Mouse (Mus musculus) splenic B cell, adult 2 months (primary cell): Measurements from ENCODE around the gene Gcm2.
A peak's percentile ranks its signal among the peaks of the same experiment; 100 is the strongest.

Experiments
- DNase-seq: peaks from one replicate; pipeline ENCODE4 v3.0.0-alpha.2; 2011; ENCODE audit warnings: low read depth, low spot score
- H3K27me3 ChIP-seq: 2 replicates; pipeline ENCODE4 v1.6.1; 2012; ENCODE audit warnings: mild to moderate bottlenecking, low read length, moderate library complexity, mixed read lengths; ENCODE audit not compliant: control insufficient read depth, poor library complexity, insufficient read depth, severe bottlenecking
- H3K36me3 ChIP-seq: 2 replicates; pipeline ENCODE4 v1.6.1; 2012; ENCODE audit warnings: mild to moderate bottlenecking, low read length, moderate library complexity, mixed read lengths; ENCODE audit not compliant: control insufficient read depth, poor library complexity, insufficient read depth, severe bottlenecking

Gcm2 gene

GRCm38 (mm10) chr13:41097324-41098058 lies 13.3 kb downstream of the Gcm2 start:
- H3K27me3 ChIP-seq: no peaks in the 10 kb centered on the region
- peak; percentile 76 for DNase-seq
- no peaks in the 10 kb centered on the region for H3K36me3 ChIP-seq

- no peak for DNase-seq
- H3K27me3 ChIP-seq: no peaks in the 10 kb centered on the region
- no peaks in the 10 kb centered on the region for H3K36me3 ChIP-seq
Measured at GRCm38 (mm10) chr13:41094160-41094559, 16.7 kb downstream of the Gcm2 start.

- DNase-seq: no peak
- no peaks in the 10 kb centered on the region; the same call in 1 of the 2 replicates for H3K27me3 ChIP-seq
Measured at GRCm38 (mm10) chr13:41091271-41091670, 19.6 kb downstream of the Gcm2 start.

GRCm38 (mm10) chr13:41088746-41089145 lies 22.1 kb downstream of the Gcm2 start:
- no peak for DNase-seq
- Histone ChIP-seq H3K36me3 (no peaks in the 10 kb centered on the region), H3K27me3 (no peaks in the 10 kb centered on the region; the same call in 1 of the 2 replicates)

More at GRCm38 (mm10) chr13:41091271-41091670, 19.6 kb downstream of the Gcm2 start:
- H3K36me3 ChIP-seq: no peaks in the 10 kb centered on the region

GRCm38 (mm10) chr13:41085140-41085539 lies 25.7 kb downstream of the Gcm2 start:
- DNase-seq: peak; percentile 28
- Histone ChIP-seq H3K27me3 (no peaks in the 10 kb centered on the region; the same call in 1 of the 2 replicates), H3K36me3 (no peaks in the 10 kb centered on the region)

- DNase-seq: peak; percentile 10
- H3K36me3 ChIP-seq: no peaks in the 10 kb centered on the region
- H3K27me3 ChIP-seq: no peaks in the 10 kb centered on the region; the same call in 1 of the 2 replicates
Measured at GRCm38 (mm10) chr13:41084521-41084920, 26.3 kb downstream of the Gcm2 start.

- Histone ChIP-seq H3K36me3 (no peaks in the 10 kb centered on the region), H3K27me3 (0 out of 2 replicates have a peak, but pooled peaks cover 2% of the 10 kb centered on the region)
- no peak for DNase-seq
Measured at GRCm38 (mm10) chr13:41080700-41081099, 30.1 kb downstream of the Gcm2 start.

GRCm38 (mm10) chr13:41079859-41080258 lies 31.0 kb downstream of the Gcm2 start:
- no peak for DNase-seq
- H3K36me3 ChIP-seq: no peaks in the 10 kb centered on the region
- 0 out of 2 replicates have a peak, but pooled peaks cover 2% of the 10 kb centered on the region for H3K27me3 ChIP-seq

- H3K36me3 ChIP-seq: no peaks in the 10 kb centered on the region
- DNase-seq: peak; percentile 41
- 0 out of 2 replicates have a peak, but pooled peaks cover 2% of the 10 kb centered on the region for H3K27me3 ChIP-seq
Measured at GRCm38 (mm10) chr13:41079421-41079780, 31.4 kb downstream of the Gcm2 start, which contains the start of gene Mak. Mak (minus strand) TSS chr13:41079706.

GRCm38 (mm10) chr13:41078690-41079420 lies 32.0 kb downstream of the Gcm2 start:
- Histone ChIP-seq H3K36me3 (no peaks in the 10 kb centered on the region), H3K27me3 (0 out of 2 replicates have a peak, but pooled peaks cover 2% of the 10 kb centered on the region)
- no peak for DNase-seq

- DNase-seq: no peak
- H3K27me3 ChIP-seq: 0 out of 2 replicates have a peak, but pooled peaks cover 2% of the 10 kb centered on the region
- H3K36me3 ChIP-seq: no peaks in the 10 kb centered on the region
Measured at GRCm38 (mm10) chr13:41077921-41078320, 32.9 kb downstream of the Gcm2 start.

- H3K27me3 ChIP-seq: 0 out of 2 replicates have a peak, but pooled peaks cover 2% of the 10 kb centered on the region
- no peak for DNase-seq
- H3K36me3 ChIP-seq: no peaks in the 10 kb centered on the region
Measured at GRCm38 (mm10) chr13:41073819-41074218, 37.0 kb downstream of the Gcm2 start.

GRCm38 (mm10) chr13:41071617-41072016 lies 39.2 kb downstream of the Gcm2 start:
- H3K27me3 ChIP-seq: no peaks in the 10 kb centered on the region
- DNase-seq: no peak
- no peaks in the 10 kb centered on the region for H3K36me3 ChIP-seq

GRCm38 (mm10) chr13:41067618-41068017 lies 43.2 kb downstream of the Gcm2 start:
- DNase-seq: no peak
- Histone ChIP-seq H3K27me3 (no peaks in the 10 kb centered on the region), H3K36me3 (no peaks in the 10 kb centered on the region)

- Histone ChIP-seq H3K27me3 (no peaks in the 10 kb centered on the region; the same call in 1 of the 2 replicates), H3K36me3 (no peaks in the 10 kb centered on the region)
- no peak for DNase-seq
Measured at GRCm38 (mm10) chr13:41051965-41052364, 58.9 kb downstream of the Gcm2 start.
